Mouse (Mus musculus) embryonic facial prominence, embryonic 10.5 days (tissue): ENCODE measurements around the gene Sept14. TPM values are rescaled to one million over a fixed set of nuclear protein-coding genes. Genes with fewer than 3 reads are reported as not detected.
A peak's percentile ranks its signal among the peaks of the same experiment; 100 is the strongest.
"Not testable (repeated sequence)": the region's sequence is repeated elsewhere in the genome, so short reads cannot be mapped to it uniquely, and the experiment has no call there.

ENCODE experiments used
- DNase-seq: peaks from one replicate; pipeline ENCODE4 v3.0.0-alpha.2; 2017; ENCODE audit warnings: low spot score
- H3K27ac ChIP-seq: fragments of 300-500 bp; sonication (generic); replicated peaks from 2 replicates; pipeline ENCODE4 v1.5.1; 2016; ENCODE audit warnings: mild to moderate bottlenecking
- H3K27me3 ChIP-seq: fragments of 300-500 bp; sonication (generic); replicated peaks from 2 replicates; pipeline ENCODE4 v1.6.1; 2016; ENCODE audit warnings: low read depth, mild to moderate bottlenecking; ENCODE audit not compliant: poor library complexity, severe bottlenecking
- H3K36me3 ChIP-seq: fragments of 300-500 bp; sonication (generic); replicated peaks from 2 replicates; pipeline ENCODE4 v1.6.1; 2016; ENCODE audit warnings: mild to moderate bottlenecking, moderate library complexity
- H3K4me1 ChIP-seq: fragments of 300-500 bp; sonication (generic); 2 replicates; pipeline ENCODE4 v1.6.1; 2016
- H3K4me3 ChIP-seq: fragments of 300-500 bp; sonication (generic); 2 replicates; pipeline ENCODE4 v1.5.1; 2016; ENCODE audit warnings: mild to moderate bottlenecking, moderate library complexity
- H3K9me3 ChIP-seq: fragments of 300-500 bp; sonication (generic); 2 replicates; pipeline ENCODE4 v1.6.1; 2016; ENCODE audit warnings: mild to moderate bottlenecking
- whole genome bisulfite sequencing: fragments of 180-500 bp; shearing (Covaris S2); methylation state at CpG from one replicate; pipeline ENCODE4 v1.1.7; 2016; 5-methylcytosine and 5-hydroxymethylcytosine counted together
- polyA plus RNA-seq: library from polyadenylated mRNA; unstranded; fragments of >200 nt; fragmentation: Nextera tagmentation; extraction: Ambion mirVana; gene quantifications from 2 replicates; pipeline ENCODE4 v1.2.1, GENCODE M21; 2016

Sept14 gene
- polyA plus RNA-seq, 1 experiment from 2014 or later, result not detected

GRCm38 (mm10) chr5:129720176-129720575 lies 11.9 kb upstream of the Sept14 start:
- no peaks in the 10 kb centered on the region for H3K27me3 ChIP-seq
- H3K4me3 ChIP-seq, result no peak overlapping the region
- H3K9me3 ChIP-seq, result no peaks in the 10 kb centered on the region
- H3K27ac ChIP-seq, result no peak overlapping the region
- peaks cover 36% of the 10 kb centered on the region for H3K36me3 ChIP-seq
- no peak for DNase-seq
- 80% methylated on average over 3 of the region's 3 CpGs for WGBS
- H3K4me1 ChIP-seq, result peaks cover 11% of the 10 kb centered on the region

DNA sequence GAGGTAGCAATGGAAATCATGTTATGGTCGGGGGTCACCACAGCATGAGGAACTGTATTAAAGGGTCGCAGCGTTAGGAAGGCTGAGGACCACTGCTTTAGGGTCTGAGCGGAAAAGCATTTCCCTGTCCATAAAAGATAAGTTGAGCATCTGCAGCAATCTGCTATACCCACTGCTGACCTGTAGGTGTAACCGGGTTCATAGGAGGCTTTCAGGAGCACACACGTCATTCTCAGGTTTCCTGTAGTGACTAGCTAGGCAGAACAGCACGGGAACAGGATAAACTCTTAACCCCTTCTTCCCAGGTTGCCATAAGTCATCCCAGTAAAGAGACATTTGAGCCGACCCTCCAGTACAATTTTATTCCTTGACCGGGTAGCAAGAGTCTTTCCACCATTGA lies 8.7 kb upstream of the Sept14 start:
- Histone ChIP-seq H3K9me3 (no peaks in the 10 kb centered on the region), H3K27ac (no peak overlapping the region), H3K27me3 (no peaks in the 10 kb centered on the region), H3K4me3 (no peak overlapping the region), H3K4me1 (peaks cover 8% of the 10 kb centered on the region), H3K36me3 (peaks cover 36% of the 10 kb centered on the region)
- WGBS, result 81% methylated on average over 9 of the region's 9 CpGs
- DNase-seq, result no peak

DNA sequence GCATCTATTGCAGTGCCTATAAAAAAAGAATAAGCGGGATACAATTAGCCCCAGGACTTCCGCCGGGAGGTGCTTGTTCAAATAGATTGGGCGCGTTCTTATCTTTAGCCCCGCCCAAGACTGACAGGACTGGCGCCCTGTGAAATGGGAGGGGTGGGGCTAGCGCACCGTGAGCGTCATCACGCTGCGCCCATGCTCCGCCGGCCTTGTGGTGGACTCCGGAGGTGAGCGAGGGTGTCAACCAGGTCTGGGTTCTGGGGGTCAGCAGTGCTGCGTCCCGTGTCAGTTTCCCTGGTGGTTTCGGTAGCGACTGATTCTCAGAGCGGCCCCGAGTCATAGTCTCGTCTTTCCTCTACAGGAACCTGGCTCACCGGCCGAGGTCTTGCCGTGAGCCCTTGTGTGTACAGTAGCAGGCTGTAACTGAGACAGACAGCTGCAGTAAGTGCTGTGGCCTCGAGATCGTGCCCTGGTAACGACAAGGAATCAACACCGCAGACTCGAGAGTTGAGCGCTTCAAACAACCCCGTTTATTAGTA lies 7.1 kb upstream of the Sept14 start, which contains the start of gene Mrps17:
Gene Mrps17 (plus strand): TSS at position 172 of the 536 bp plus-strand sequence.
- H3K9me3 ChIP-seq, result no peaks in the 10 kb centered on the region
- H3K36me3 ChIP-seq, result peaks cover 36% of the 10 kb centered on the region
- peaks cover 8% of the 10 kb centered on the region for H3K4me1 ChIP-seq
- peak; percentile 94 for DNase-seq
- H3K4me3 ChIP-seq, result peak within 1 kb of the TSS; percentile 89
- WGBS, result under 1% methylated on average over 33 of the region's 33 CpGs
- peak within 1 kb of the TSS; percentile 85 for H3K27ac ChIP-seq
- no peaks in the 10 kb centered on the region for H3K27me3 ChIP-seq

DNA sequence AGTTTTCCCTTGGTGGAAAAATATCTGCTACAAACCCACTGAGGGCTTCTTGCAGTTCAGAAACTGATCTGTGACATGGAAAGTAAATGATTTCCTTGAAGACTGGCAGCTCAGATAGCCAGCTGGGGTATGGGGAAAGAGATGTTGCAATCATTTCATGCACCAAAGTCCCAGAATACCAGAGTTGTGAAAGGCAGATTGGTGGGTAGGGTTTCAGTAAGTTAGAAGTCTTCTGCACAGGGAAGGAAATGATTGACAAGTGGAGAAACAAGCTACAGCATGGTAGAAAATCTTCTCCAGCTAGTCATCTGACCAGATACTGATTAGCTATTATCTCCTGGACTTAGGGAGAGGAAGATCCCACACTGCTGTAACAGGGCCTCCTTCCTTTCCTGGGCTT lies 4.9 kb downstream of the Sept14 start:
- Histone ChIP-seq H3K9me3 (no peaks in the 10 kb centered on the region), H3K27ac (no peak overlapping the region), H3K36me3 (no peaks in the 10 kb centered on the region), H3K27me3 (0 out of 2 replicates have a peak, but pooled peaks cover 3% of the 10 kb centered on the region), H3K4me3 (no peak overlapping the region), H3K4me1 (no peaks in the 10 kb centered on the region)
- no peak for DNase-seq

GRCm38 (mm10) chr5:129701706-129702105 lies 6.6 kb downstream of the Sept14 start:
- H3K9me3 ChIP-seq, result no peaks in the 10 kb centered on the region
- H3K27ac ChIP-seq, result no peak overlapping the region
- no peaks in the 10 kb centered on the region for H3K4me1 ChIP-seq
- 77% methylated on average over 1 of the region's 1 CpGs for WGBS
- no peak for DNase-seq
- 0 out of 2 replicates have a peak, but pooled peaks cover 3% of the 10 kb centered on the region for H3K27me3 ChIP-seq
- no peaks in the 10 kb centered on the region for H3K36me3 ChIP-seq
- no peak overlapping the region for H3K4me3 ChIP-seq

DNA sequence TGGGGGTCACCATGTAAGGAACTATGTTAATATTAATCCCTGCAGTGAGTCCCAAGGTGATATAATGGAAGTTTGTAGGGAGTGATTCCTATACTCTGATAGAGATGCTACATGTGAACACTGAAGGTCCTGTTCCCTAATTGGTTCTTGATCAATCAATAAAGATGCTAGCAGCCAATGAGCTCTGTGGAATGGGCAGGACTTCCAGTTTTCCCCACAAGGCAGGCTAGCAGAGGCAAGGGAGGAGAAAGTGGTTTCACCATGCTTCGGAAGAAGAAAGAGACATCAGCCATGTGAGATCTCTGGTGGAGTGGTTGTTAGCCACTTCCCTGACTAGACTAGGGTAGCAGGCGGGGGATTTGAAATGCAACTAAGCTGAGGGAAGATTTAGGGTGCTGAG lies 7.8 kb downstream of the Sept14 start:
- Histone ChIP-seq H3K36me3 (no peaks in the 10 kb centered on the region), H3K4me3 (no peak overlapping the region), H3K27ac (no peak overlapping the region), H3K4me1 (no peaks in the 10 kb centered on the region), H3K27me3 (0 out of 2 replicates have a peak, but pooled peaks cover 3% of the 10 kb centered on the region), H3K9me3 (no peaks in the 10 kb centered on the region)
- WGBS, result 25% methylated on average over 2 of the region's 2 CpGs
- no peak for DNase-seq

- Histone ChIP-seq H3K36me3 (no peaks in the 10 kb centered on the region), H3K27ac (no peak overlapping the region), H3K4me3 (no peak overlapping the region), H3K27me3 (no peaks in the 10 kb centered on the region), H3K9me3 (no peaks in the 10 kb centered on the region), H3K4me1 (no peaks in the 10 kb centered on the region)
- 68% methylated on average over 3 of the region's 3 CpGs for WGBS
- no peak for DNase-seq
Observed at GRCm38 (mm10) chr5:129690528-129690927, 17.8 kb downstream of the Sept14 start.

DNA sequence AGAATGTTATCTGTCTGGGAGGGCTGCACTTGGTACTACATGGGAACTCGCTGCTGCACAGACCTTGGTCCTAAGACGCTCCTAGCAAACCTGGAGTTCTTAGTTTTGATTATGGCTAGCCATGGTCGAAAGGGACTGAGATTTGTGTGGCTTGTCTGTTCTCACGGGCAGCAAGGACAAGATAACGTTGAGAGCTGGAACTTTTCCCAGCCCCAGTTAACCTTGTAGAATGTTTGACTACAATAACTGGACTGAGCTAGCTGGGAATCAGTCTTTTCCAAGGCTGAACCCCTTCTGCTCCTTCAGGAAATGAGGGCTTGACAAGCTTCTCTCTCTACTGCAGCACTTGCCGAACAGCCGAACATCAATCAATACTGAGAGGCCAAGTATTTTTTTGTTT lies 20.7 kb downstream of the Sept14 start:
- Histone ChIP-seq H3K36me3 (no peaks in the 10 kb centered on the region), H3K9me3 (no peaks in the 10 kb centered on the region), H3K4me3 (no peak overlapping the region), H3K27ac (no peak overlapping the region), H3K4me1 (no peaks in the 10 kb centered on the region), H3K27me3 (no peaks in the 10 kb centered on the region)
- 90% methylated on average over 7 of the region's 7 CpGs for WGBS
- DNase-seq, result no peak

- not testable (repeated sequence) for H3K4me1 ChIP-seq, H3K9me3 ChIP-seq, H3K27ac ChIP-seq, H3K4me3 ChIP-seq, DNase-seq, H3K27me3 ChIP-seq, H3K36me3 ChIP-seq
- WGBS, result 92% methylated on average over 5 of the region's 5 CpGs
Observed at GRCm38 (mm10) chr5:129685141-129685540, 23.2 kb downstream of the Sept14 start.

DNA sequence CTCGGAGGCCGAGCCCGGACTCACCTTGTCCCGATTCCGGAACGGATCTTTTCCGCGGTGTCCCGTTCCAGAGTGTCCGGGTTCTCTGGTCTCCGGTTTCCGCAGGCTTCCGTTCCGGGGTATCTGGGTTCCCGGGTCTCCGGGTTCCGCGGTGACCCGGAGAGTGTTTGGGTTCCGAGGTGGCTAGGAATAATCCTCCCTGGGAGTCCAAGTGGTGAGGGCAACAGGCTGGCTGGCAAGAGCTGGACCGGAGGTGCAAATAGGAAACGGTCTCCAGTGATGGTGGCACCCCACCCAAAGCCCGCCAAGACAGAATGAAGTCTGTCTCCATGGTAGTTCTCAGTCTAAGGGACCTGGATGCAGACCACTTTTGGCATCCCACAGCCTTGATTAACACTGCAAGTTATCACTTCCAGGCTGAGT lies 38.3 kb downstream of the Sept14 start, which contains the start of gene Zfp11:
Gene Zfp11 (minus strand): TSS at position 64 of the 423 bp plus-strand sequence.
- H3K4me3 ChIP-seq, result peak within 1 kb of the TSS; percentile 89

DNA sequence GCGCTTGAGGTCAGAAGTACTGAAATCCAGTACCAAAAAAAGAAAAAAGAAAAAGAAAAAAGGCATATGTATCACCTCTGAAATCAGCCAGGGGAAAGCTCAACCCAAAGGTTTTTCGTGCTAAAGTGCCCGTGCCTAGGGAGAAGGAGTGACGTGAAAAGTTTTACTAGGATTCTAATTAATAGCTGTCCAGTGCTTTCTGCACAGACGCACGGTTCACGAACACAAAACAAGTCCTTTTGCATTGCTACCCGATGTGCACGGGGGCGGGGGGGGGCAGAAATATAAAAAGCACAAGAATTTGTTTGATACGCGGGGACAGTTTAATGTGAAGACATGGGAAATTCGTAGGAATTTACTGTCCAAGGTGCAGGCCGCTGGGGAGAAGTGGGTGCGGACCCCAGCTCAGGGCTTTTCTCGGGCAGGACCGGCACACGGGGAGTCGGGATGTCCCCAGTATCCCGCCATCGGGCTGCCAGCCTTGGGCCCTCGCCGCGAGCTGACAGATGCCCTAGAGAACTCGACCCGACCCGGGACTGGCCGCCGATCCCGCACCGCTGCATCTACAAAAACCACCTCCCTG lies 38.8 kb downstream of the Sept14 start:
- H3K4me3 ChIP-seq, result peak overlapping the region; percentile 89
- H3K4me1 ChIP-seq, result peaks cover 9% of the 10 kb centered on the region
- no peaks in the 10 kb centered on the region for H3K27me3 ChIP-seq
- H3K36me3 ChIP-seq, result no peaks in the 10 kb centered on the region
- peak overlapping the region; percentile 92 for H3K27ac ChIP-seq
- WGBS, result 1% methylated on average over 31 of the region's 31 CpGs
- H3K9me3 ChIP-seq, result peaks cover 4% of the 10 kb centered on the region; the same call in 1 of the 2 replicates
- DNase-seq, result no peak

More for the DNA sequence above, 38.3 kb downstream of the Sept14 start, which contains the start of gene Zfp11:
- peak within 1 kb of the TSS; percentile 92 for H3K27ac ChIP-seq
- H3K36me3 ChIP-seq, result no peaks in the 10 kb centered on the region
- peak; percentile 87 for DNase-seq
- peaks cover 9% of the 10 kb centered on the region for H3K4me1 ChIP-seq
- WGBS, result 2% methylated on average over 23 of the region's 23 CpGs
- H3K9me3 ChIP-seq, result peaks cover 6% of the 10 kb centered on the region; the same call in 1 of the 2 replicates
- no peaks in the 10 kb centered on the region for H3K27me3 ChIP-seq

DNA sequence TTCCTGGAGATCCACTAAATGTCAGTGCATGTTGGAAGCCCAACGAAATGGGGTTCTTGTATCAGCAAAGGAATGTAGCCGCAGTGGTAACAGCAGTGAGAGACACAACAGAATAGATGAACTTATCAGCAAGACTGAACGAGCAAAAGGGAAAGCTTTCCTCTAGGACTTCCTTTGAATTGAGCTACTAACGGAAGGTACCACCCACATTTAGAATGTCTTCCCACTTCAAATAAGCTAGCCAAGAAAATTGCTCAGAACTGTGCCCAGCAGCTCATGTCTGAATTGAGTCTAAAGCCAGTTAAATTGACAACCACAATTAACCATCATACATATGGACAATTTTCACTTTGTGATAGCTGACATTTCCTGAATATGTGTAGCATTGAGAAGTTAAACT lies 40.5 kb downstream of the Sept14 start:
- no peak for DNase-seq
- Histone ChIP-seq H3K27ac (no peak overlapping the region), H3K9me3 (no peaks in the 10 kb centered on the region), H3K27me3 (no peaks in the 10 kb centered on the region), H3K36me3 (no peaks in the 10 kb centered on the region), H3K4me3 (no peak overlapping the region), H3K4me1 (peaks cover 9% of the 10 kb centered on the region)
- 85% methylated on average over 4 of the region's 4 CpGs for WGBS

GRCm38 (mm10) chr5:129666271-129666909 lies 41.9 kb downstream of the Sept14 start:
- peaks cover 9% of the 10 kb centered on the region for H3K4me1 ChIP-seq
- H3K4me3 ChIP-seq, result no peak overlapping the region
- H3K27ac ChIP-seq, result no peak overlapping the region
- no peaks in the 10 kb centered on the region for H3K36me3 ChIP-seq
- DNase-seq, result no peak
- WGBS, result 95% methylated on average over 10 of the region's 10 CpGs
- H3K9me3 ChIP-seq, result no peaks in the 10 kb centered on the region
- H3K27me3 ChIP-seq, result no peaks in the 10 kb centered on the region
